Mouse (Mus musculus): ENCODE measurements at regions not wholly inside any gene's neighbourhood (a gene's known extent, or its start where the extent isn't known, plus 50 kb on each side); places are given as distances from the start of the nearest gene placed in this dataset.

- WGBS = 90% methylated on average over 13 of the region's 13 CpGs
- Histone ChIP-seq H3K36me3 (ENCODE audit: control insufficient read depth, insufficient read depth, low read length) (no peaks in the 10 kb centered on the region), H3K4me1 (replicated peaks; ENCODE audit: control insufficient read depth, insufficient read depth, low read length) (no peaks in the 10 kb centered on the region), H3K27me3 (ENCODE audit: control insufficient read depth, insufficient read depth, low read length) (no peaks in the 10 kb centered on the region), H3K4me3 (ENCODE audit: control insufficient read depth, insufficient read depth, low read length) (no peak overlapping the region), H3K27ac (ENCODE audit: control insufficient read depth, insufficient read depth, low read length) (no peak overlapping the region)
- TF ChIP-seq CTCF (IDR thresholded peaks at IDR 0.05; ENCODE audit: borderline replicate concordance, control insufficient read depth, extremely low read depth, insufficient read depth, low read length, poor library complexity) = no peak
- no peak for TF ChIP-seq POLR2A (IDR thresholded peaks at IDR 0.05; ENCODE audit: control insufficient read depth, extremely low read depth, insufficient read depth, low read length, poor library complexity)
- no peak for DNase-seq
Observed at GRCm38 (mm10) chr6:31339122-31339947, 59.2 kb upstream of the Mkln1 start.

- WGBS = 66% methylated on average over 1 of the region's 1 CpGs
- no peak for TF ChIP-seq POLR2A (IDR thresholded peaks at IDR 0.05; ENCODE audit: control insufficient read depth, extremely low read depth, insufficient read depth, low read length, poor library complexity)
- no peak for TF ChIP-seq CTCF (IDR thresholded peaks at IDR 0.05; ENCODE audit: borderline replicate concordance, control insufficient read depth, extremely low read depth, insufficient read depth, low read length, poor library complexity)
- no peak for DNase-seq
Observed at GRCm38 (mm10) chr6:31339948-31340250, 58.6 kb upstream of the Mkln1 start.

DNA sequence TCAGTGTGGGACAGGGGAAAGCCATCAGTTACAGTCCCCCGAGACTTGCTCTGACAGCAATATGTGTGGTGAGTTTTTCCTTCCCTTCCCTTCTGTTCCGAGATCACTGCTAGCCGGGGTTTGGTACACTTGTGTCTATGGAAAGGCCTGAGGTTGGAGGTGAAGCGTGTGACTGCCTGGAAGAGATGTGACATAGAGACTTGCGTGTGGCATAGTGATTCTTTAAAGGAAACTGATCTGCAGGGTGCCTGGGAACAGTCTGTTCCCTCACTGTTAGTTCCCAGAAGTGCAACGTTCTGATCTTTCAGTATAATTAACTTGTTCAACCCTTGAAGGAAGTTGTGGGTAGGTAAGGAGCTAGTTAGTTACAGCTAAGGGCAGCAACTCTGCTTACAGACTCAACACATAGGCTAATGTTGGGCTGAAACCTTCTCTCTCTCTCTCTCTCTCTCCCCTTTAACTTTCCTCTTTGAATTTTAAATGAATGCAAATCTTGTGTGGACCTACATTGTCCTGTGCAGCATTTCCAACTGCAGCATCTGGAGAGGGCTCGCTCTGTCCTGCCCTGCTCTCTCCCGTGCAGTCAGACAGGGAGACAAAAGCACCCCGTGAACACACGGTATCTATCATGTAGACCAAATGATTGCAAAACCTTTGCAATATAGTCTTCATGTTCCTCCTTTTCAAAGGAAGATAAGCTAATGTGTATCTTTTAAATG, 53.0 kb upstream of the Mkln1 start:
- 43% methylated on average over 10 of the region's 10 CpGs for WGBS
- Histone ChIP-seq H3K4me3 (ENCODE audit: control insufficient read depth, insufficient read depth, low read length) (no peak overlapping the region), H3K27me3 (ENCODE audit: control insufficient read depth, insufficient read depth, low read length) (no peaks in the 10 kb centered on the region), H3K27ac (ENCODE audit: control insufficient read depth, insufficient read depth, low read length) (no peak overlapping the region), H3K36me3 (ENCODE audit: control insufficient read depth, insufficient read depth, low read length) (no peaks in the 10 kb centered on the region), H3K4me1 (replicated peaks; ENCODE audit: control insufficient read depth, insufficient read depth, low read length) (no peaks in the 10 kb centered on the region)
- DNase-seq = no peak
- TF ChIP-seq POLR2A (IDR thresholded peaks at IDR 0.05; ENCODE audit: control insufficient read depth, extremely low read depth, insufficient read depth, low read length, poor library complexity) = no peak

More at GRCm38 (mm10) chr6:31339948-31340250, 58.6 kb upstream of the Mkln1 start:
- no peak overlapping the region for H3K27ac ChIP-seq (ENCODE audit: control insufficient read depth, insufficient read depth, low read length)
- H3K36me3 ChIP-seq (ENCODE audit: control insufficient read depth, insufficient read depth, low read length) = no peaks in the 10 kb centered on the region
- no peak overlapping the region for H3K4me3 ChIP-seq (ENCODE audit: control insufficient read depth, insufficient read depth, low read length)
- H3K27me3 ChIP-seq (ENCODE audit: control insufficient read depth, insufficient read depth, low read length) = no peaks in the 10 kb centered on the region
- H3K4me1 ChIP-seq (replicated peaks; ENCODE audit: control insufficient read depth, insufficient read depth, low read length) = no peaks in the 10 kb centered on the region

- no peaks in the 10 kb centered on the region for H3K27me3 ChIP-seq (ENCODE audit: control insufficient read depth, insufficient read depth, low read length)
Observed at GRCm38 (mm10) chr6:31348333-31348732, 50.2 kb upstream of the Mkln1 start.

More at GRCm38 (mm10) chr6:31348333-31348732, 50.2 kb upstream of the Mkln1 start:
- no peaks in the 10 kb centered on the region for H3K4me1 ChIP-seq (replicated peaks; ENCODE audit: control insufficient read depth, insufficient read depth, low read length)
- no peak overlapping the region for H3K27ac ChIP-seq (ENCODE audit: control insufficient read depth, insufficient read depth, low read length)
- H3K4me3 ChIP-seq (ENCODE audit: control insufficient read depth, insufficient read depth, low read length) = no peak overlapping the region
- WGBS = 99% methylated on average over 4 of the region's 4 CpGs
- no peak for DNase-seq
- no peaks in the 10 kb centered on the region for H3K36me3 ChIP-seq (ENCODE audit: control insufficient read depth, insufficient read depth, low read length)
- TF ChIP-seq CTCF (IDR thresholded peaks at IDR 0.05; ENCODE audit: borderline replicate concordance, control insufficient read depth, extremely low read depth, insufficient read depth, low read length, poor library complexity) (no peak), POLR2A (IDR thresholded peaks at IDR 0.05; ENCODE audit: control insufficient read depth, extremely low read depth, insufficient read depth, low read length, poor library complexity) (no peak)

Measured in thymus, adult 2 months (tissue).